Mouse (Mus musculus) intestine, postnatal 0 days (tissue): Measurements from ENCODE around the gene Nptx2. TPM values are rescaled to one million over a fixed set of nuclear protein-coding genes. Genes with fewer than 3 reads are reported as not detected.

Source experiments
- ATAC-seq: fragments of 200-750 bp; cut with Nextera tagmentation; 2 replicates; pipeline ENCODE4 v1.8.0; 2017; ENCODE audit warnings: mild to moderate bottlenecking, moderate TSS enrichment, moderate library complexity
- H3K27ac ChIP-seq: fragments of 300-500 bp; sonication (generic); 2 replicates; pipeline ENCODE4 v1.5.1; 2014; ENCODE audit warnings: mild to moderate bottlenecking, low read depth, low read length, moderate library complexity
- H3K27me3 ChIP-seq: fragments of 300-500 bp; sonication (generic); replicated peaks from 2 replicates; pipeline ENCODE4 v1.6.1; 2014; ENCODE audit warnings: low read length, mixed read lengths; ENCODE audit not compliant: control insufficient read depth, insufficient read depth
- H3K36me3 ChIP-seq: fragments of 300-500 bp; sonication (generic); 2 replicates; pipeline ENCODE4 v1.6.1; 2014; ENCODE audit warnings: mild to moderate bottlenecking, moderate library complexity; ENCODE audit not compliant: control insufficient read depth, insufficient read depth
- H3K4me1 ChIP-seq: fragments of 300-500 bp; sonication (generic); replicated peaks from 2 replicates; pipeline ENCODE4 v1.6.1; 2014; ENCODE audit warnings: antibody characterized with exemption, low read length, mixed read lengths; ENCODE audit not compliant: control insufficient read depth, insufficient read depth
- H3K4me2 ChIP-seq: fragments of 300-500 bp; sonication (generic); replicated peaks from 2 replicates; pipeline ENCODE4 v1.6.1; 2014; ENCODE audit warnings: low read depth, mild to moderate bottlenecking, moderate library complexity
- H3K4me3 ChIP-seq: fragments of 300-500 bp; sonication (generic); 2 replicates; pipeline ENCODE4 v1.5.1; 2014; ENCODE audit warnings: low read depth, low read length
- H3K9ac ChIP-seq: fragments of 300-500 bp; sonication (generic); 2 replicates; pipeline ENCODE4 v1.6.1; 2014; ENCODE audit warnings: mild to moderate bottlenecking, low read depth, low read length
- H3K9me3 ChIP-seq: fragments of 300-500 bp; sonication (generic); 2 replicates; pipeline ENCODE4 v1.6.1; 2016; ENCODE audit warnings: mixed run types; ENCODE audit not compliant: control insufficient read depth
- CTCF ChIP-seq: sonication (generic); IDR thresholded peaks from 2 replicates; pipeline ENCODE4 v1.5.1; 2016; ENCODE audit warnings: low read depth, mild to moderate bottlenecking, control low read depth, antibody characterized with exemption, moderate library complexity
- WGBS: fragments of 180-500 bp; shearing (Covaris S2); extraction: QIAGEN DNeasy Blood & Tissue Kit; methylation state at CpG from one replicate; pipeline ENCODE4 v1.1.7; 2014; 5-methylcytosine and 5-hydroxymethylcytosine counted together
- polyA plus RNA-seq: library from polyadenylated mRNA; unstranded; fragments of >200 nt; fragmentation: Nextera tagmentation; extraction: Ambion mirVana; gene quantifications from 2 replicates; pipeline ENCODE4 v1.2.1, GENCODE M21; 2015

The Nptx2 gene
- polyA plus RNA-seq, 1 experiment from 2014 or later: 2.2 TPM

DNA sequence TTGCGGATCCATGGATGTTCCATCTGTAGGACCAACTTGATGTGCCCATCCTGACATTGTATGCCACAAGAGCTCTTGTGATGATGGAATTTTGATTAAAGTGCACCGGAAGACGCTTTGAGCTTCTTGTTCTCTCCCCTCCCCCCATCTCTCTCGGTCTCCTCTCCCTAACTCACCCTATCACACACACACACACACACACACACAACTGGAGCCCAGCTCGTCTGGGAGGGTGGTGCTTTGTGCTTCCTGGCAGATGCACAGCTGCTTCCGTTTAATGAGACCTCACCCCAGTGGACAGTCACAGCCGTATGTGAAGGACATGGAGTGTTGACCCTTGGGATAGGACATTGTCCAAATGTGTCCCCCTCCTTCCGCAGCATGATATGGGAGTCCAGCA lies 11.7 kb downstream of the Nptx2 start:
- H3K4me2 ChIP-seq: no peak overlapping the region
- H3K9me3 ChIP-seq: no peaks in the 10 kb centered on the region
- no peaks in the 10 kb centered on the region for H3K36me3 ChIP-seq
- WGBS: 65% methylated on average over 8 of the region's 8 CpGs
- H3K4me3 ChIP-seq: no peak overlapping the region
- no peak overlapping the region for H3K9ac ChIP-seq
- ATAC-seq: no peak
- no peaks in the 10 kb centered on the region for H3K27me3 ChIP-seq
- no peak overlapping the region for H3K27ac ChIP-seq
- TF ChIP-seq CTCF: no peak
- H3K4me1 ChIP-seq: no peaks in the 10 kb centered on the region

- Histone ChIP-seq H3K27me3 (no peaks in the 10 kb centered on the region), H3K36me3 (no peaks in the 10 kb centered on the region), H3K4me2 (no peak overlapping the region), H3K9me3 (no peaks in the 10 kb centered on the region), H3K27ac (no peak overlapping the region), H3K4me1 (no peaks in the 10 kb centered on the region), H3K4me3 (no peak overlapping the region), H3K9ac (no peak overlapping the region)
- no peak for TF ChIP-seq CTCF
- no peak for ATAC-seq
These were observed 12.8 kb downstream of the Nptx2 start for GRCm38 (mm10) chr5:144558481-144558880.

DNA sequence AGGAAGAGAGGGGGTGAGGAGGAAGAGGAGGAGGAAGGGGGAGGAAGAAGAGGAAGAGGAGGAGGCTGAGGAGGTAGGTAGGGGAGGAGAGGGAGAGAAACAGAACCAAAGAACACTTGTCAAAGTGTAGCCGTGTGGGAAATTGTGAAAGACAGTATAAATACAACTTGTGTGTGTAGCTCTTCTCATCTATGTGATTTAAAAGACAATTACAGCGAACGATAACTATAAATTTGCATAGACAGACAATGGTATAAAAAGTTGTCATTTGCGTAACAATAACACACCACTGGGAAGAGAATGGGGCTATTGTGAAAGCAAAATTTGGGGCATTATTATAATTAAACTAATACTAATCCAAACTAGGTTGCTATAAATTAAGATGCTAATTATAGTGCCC lies 20.0 kb downstream of the Nptx2 start:
- TF ChIP-seq CTCF: no peak
- Histone ChIP-seq H3K27ac (no peak overlapping the region), H3K9me3 (no peaks in the 10 kb centered on the region), H3K9ac (no peak overlapping the region), H3K4me3 (no peak overlapping the region), H3K4me2 (no peak overlapping the region), H3K4me1 (no peaks in the 10 kb centered on the region), H3K27me3 (no peaks in the 10 kb centered on the region), H3K36me3 (no peaks in the 10 kb centered on the region)
- no peak for ATAC-seq
- WGBS: 82% methylated on average over 4 of the region's 4 CpGs

DNA sequence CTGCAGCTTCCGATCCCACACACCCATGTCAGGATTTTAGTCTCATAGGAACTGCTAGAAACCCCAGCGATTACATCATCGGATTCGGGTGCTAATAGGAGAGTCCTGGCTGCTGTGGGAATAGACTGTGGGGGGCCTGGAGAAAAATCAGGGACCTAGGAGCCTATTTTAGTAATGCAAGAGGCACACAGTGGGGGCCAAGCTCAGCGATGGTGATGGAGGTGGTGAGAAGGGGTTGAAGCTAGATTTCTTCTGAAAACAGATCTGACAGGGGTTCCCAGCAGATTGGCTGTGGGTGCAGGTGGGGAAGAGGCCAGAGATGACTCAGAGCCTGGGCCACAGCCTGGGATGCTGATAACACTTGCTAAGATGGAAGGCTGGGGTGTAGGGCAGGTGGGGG lies 39.4 kb downstream of the Nptx2 start:
- no peaks in the 10 kb centered on the region for H3K36me3 ChIP-seq
- H3K9ac ChIP-seq: no peak overlapping the region
- no peaks in the 10 kb centered on the region for H3K9me3 ChIP-seq
- H3K4me3 ChIP-seq: no peak overlapping the region
- ATAC-seq: no peak
- H3K4me1 ChIP-seq: no peaks in the 10 kb centered on the region
- WGBS: 92% methylated on average over 5 of the region's 5 CpGs
- TF ChIP-seq CTCF: no peak
- H3K27ac ChIP-seq: no peak overlapping the region
- H3K4me2 ChIP-seq: no peak overlapping the region
- no peaks in the 10 kb centered on the region for H3K27me3 ChIP-seq

GRCm38 (mm10) chr5:144591248-144591880 lies 45.7 kb downstream of the Nptx2 start:
- Histone ChIP-seq H3K27me3 (no peaks in the 10 kb centered on the region), H3K4me2 (no peak overlapping the region), H3K9me3 (no peaks in the 10 kb centered on the region), H3K4me3 (no peak overlapping the region), H3K9ac (no peak overlapping the region), H3K36me3 (no peaks in the 10 kb centered on the region), H3K4me1 (no peaks in the 10 kb centered on the region), H3K27ac (no peak overlapping the region)
- 53% methylated on average over 12 of the region's 12 CpGs for WGBS
- TF ChIP-seq CTCF: no peak
- ATAC-seq: no peak

DNA sequence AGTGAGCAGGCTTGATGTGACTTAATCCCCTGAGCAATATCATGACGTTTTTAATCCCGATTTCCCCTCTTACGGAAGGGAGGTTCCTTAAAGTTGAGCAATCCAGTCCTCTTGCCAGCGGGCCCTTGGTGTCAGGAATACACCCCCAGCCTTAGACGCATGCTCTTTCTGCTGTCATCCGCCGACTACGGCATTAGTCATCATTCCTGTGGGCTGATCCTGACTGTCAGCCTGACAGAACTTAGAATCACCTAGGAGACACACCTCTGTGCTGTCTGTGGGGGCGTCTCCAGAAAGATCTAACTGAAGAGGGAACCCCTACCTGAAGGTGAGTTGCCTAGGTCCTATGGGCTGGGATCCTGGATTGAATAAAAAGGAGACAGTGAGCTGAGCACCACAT lies 49.1 kb downstream of the Nptx2 start:
- Histone ChIP-seq H3K27me3 (no peaks in the 10 kb centered on the region), H3K4me2 (no peak overlapping the region), H3K4me1 (no peaks in the 10 kb centered on the region), H3K9me3 (no peaks in the 10 kb centered on the region), H3K36me3 (no peaks in the 10 kb centered on the region), H3K27ac (no peak overlapping the region), H3K9ac (no peak overlapping the region), H3K4me3 (no peak overlapping the region)
- no peak for TF ChIP-seq CTCF
- ATAC-seq: no peak
- WGBS: 95% methylated on average over 9 of the region's 9 CpGs

Other genes starting within 250 kb of the Nptx2 start
- 38.8 and 41.1 TPM in 2 replicates for gene Baiap2l1, start 187.8 kb upstream of the Nptx2 start, polyA plus RNA-seq
- gene Tmem130, start 215.9 kb downstream of the Nptx2 start, polyA plus RNA-seq: 2.4 and 2.9 TPM in 2 replicates
- gene Trrap, start 221.8 kb downstream of the Nptx2 start, polyA plus RNA-seq: 20.0 and 24.3 TPM in 2 replicates